Mouse (Mus musculus) heart, embryonic 11.5 days (tissue): ENCODE data around the gene Pdzd2. TPM values are rescaled to one million over a fixed set of nuclear protein-coding genes. Genes with fewer than 3 reads are reported as not detected.

Experiments used
- ATAC-seq: fragments of 200-750 bp; cut with Nextera tagmentation; replicated peaks from 2 replicates; pipeline ENCODE4 v1.8.0; 2017; ENCODE audit warnings: moderate library complexity; ENCODE audit not compliant: insufficient number of reproducible peaks, low FRiP score, low TSS enrichment
- H3K27ac ChIP-seq: fragments of 300-500 bp; sonication (generic); 2 replicates; pipeline ENCODE4 v1.5.1; 2014; ENCODE audit warnings: mild to moderate bottlenecking, low read depth, low read length
- H3K27me3 ChIP-seq: fragments of 300-500 bp; sonication (generic); 2 replicates; pipeline ENCODE4 v1.6.1; 2014; ENCODE audit warnings: mild to moderate bottlenecking, low read length, mixed read lengths; ENCODE audit not compliant: control insufficient read depth, insufficient read depth
- H3K36me3 ChIP-seq: fragments of 300-500 bp; sonication (generic); 2 replicates; pipeline ENCODE4 v1.6.1; 2014; ENCODE audit warnings: mild to moderate bottlenecking, low read length, moderate library complexity, mixed read lengths; ENCODE audit not compliant: control insufficient read depth, insufficient read depth
- H3K4me1 ChIP-seq: fragments of 300-500 bp; sonication (generic); 2 replicates; pipeline ENCODE4 v1.6.1; 2014; ENCODE audit warnings: low read length; ENCODE audit not compliant: control insufficient read depth, insufficient read depth
- H3K4me2 ChIP-seq: fragments of 300-500 bp; sonication (generic); 2 replicates; pipeline ENCODE4 v1.6.1; 2014; ENCODE audit warnings: mild to moderate bottlenecking, moderate library complexity
- H3K4me3 ChIP-seq: fragments of 300-500 bp; sonication (generic); 2 replicates; pipeline ENCODE4 v1.5.1; 2014; ENCODE audit warnings: low read depth, low read length
- H3K9ac ChIP-seq: fragments of 300-500 bp; sonication (generic); 2 replicates; pipeline ENCODE4 v1.6.1; 2014; ENCODE audit warnings: mild to moderate bottlenecking, low read depth, low read length, moderate library complexity
- H3K9me3 ChIP-seq: fragments of 300-500 bp; sonication (generic); replicated peaks from 2 replicates; pipeline ENCODE4 v1.6.1; 2016; ENCODE audit warnings: low read length; ENCODE audit not compliant: control insufficient read depth
- WGBS: fragments of 180-500 bp; shearing (Covaris S2); extraction: QIAGEN DNeasy Blood & Tissue Kit; methylation state at CpG from one replicate; pipeline ENCODE4 v1.1.7; 2014; ENCODE audit not compliant: insufficient replicate concordance; 5-methylcytosine and 5-hydroxymethylcytosine counted together
- polyA plus RNA-seq: library from polyadenylated mRNA; unstranded; fragments of >200 nt; fragmentation: Nextera tagmentation; extraction: Ambion mirVana; gene quantifications from 2 replicates; pipeline ENCODE4 v1.2.1, GENCODE M21; 2014

Pdzd2 gene
- polyA plus RNA-seq, 1 experiment from 2014 or later, result 12.5 TPM

- H3K4me3 ChIP-seq, result no peak overlapping the region
- no peaks in the 10 kb centered on the region for H3K4me1 ChIP-seq
- H3K27ac ChIP-seq, result no peak overlapping the region
- H3K27me3 ChIP-seq, result no peaks in the 10 kb centered on the region
- no peak for ATAC-seq
- no peaks in the 10 kb centered on the region for H3K9me3 ChIP-seq
- H3K4me2 ChIP-seq, result no peak overlapping the region
- peaks cover 6% of the 10 kb centered on the region; the same call in 1 of the 2 replicates for H3K36me3 ChIP-seq
- H3K9ac ChIP-seq, result no peak overlapping the region
These were observed 382.3 kb downstream of the Pdzd2 start for GRCm38 (mm10) chr15:12357459-12357858.

- Histone ChIP-seq H3K4me3 (no peak overlapping the region), H3K4me1 (no peaks in the 10 kb centered on the region), H3K27me3 (no peaks in the 10 kb centered on the region), H3K9ac (no peak overlapping the region), H3K4me2 (no peak overlapping the region), H3K9me3 (no peaks in the 10 kb centered on the region), H3K36me3 (peaks cover 8% of the 10 kb centered on the region), H3K27ac (no peak overlapping the region)
- ATAC-seq, result no peak
- 80% methylated on average over 7 of the region's 7 CpGs for WGBS
These were observed 383.8 kb downstream of the Pdzd2 start for GRCm38 (mm10) chr15:12355907-12356306.

- Histone ChIP-seq H3K9ac (no peak overlapping the region), H3K4me3 (no peak overlapping the region), H3K4me1 (no peaks in the 10 kb centered on the region), H3K4me2 (no peak overlapping the region), H3K27me3 (no peaks in the 10 kb centered on the region), H3K9me3 (no peaks in the 10 kb centered on the region), H3K27ac (no peak overlapping the region), H3K36me3 (peaks cover 8% of the 10 kb centered on the region)
- no peak for ATAC-seq
- WGBS, result 91% methylated on average over 6 of the region's 6 CpGs
These were observed 384.5 kb downstream of the Pdzd2 start for GRCm38 (mm10) chr15:12355261-12355660.

GRCm38 (mm10) chr15:12354281-12354810 is 385.4 kb downstream of the Pdzd2 start:
- Histone ChIP-seq H3K4me2 (no peak overlapping the region), H3K27ac (no peak overlapping the region), H3K9ac (no peak overlapping the region), H3K27me3 (no peaks in the 10 kb centered on the region), H3K4me1 (no peaks in the 10 kb centered on the region), H3K9me3 (no peaks in the 10 kb centered on the region), H3K36me3 (peaks cover 8% of the 10 kb centered on the region), H3K4me3 (no peak overlapping the region)
- WGBS, result 96% methylated on average over 2 of the region's 2 CpGs
- no peak for ATAC-seq

- peaks cover 8% of the 10 kb centered on the region for H3K36me3 ChIP-seq
- no peak overlapping the region for H3K9ac ChIP-seq
- no peak overlapping the region for H3K27ac ChIP-seq
- no peaks in the 10 kb centered on the region for H3K27me3 ChIP-seq
- H3K4me1 ChIP-seq, result no peaks in the 10 kb centered on the region
- H3K9me3 ChIP-seq, result no peaks in the 10 kb centered on the region
- 94% methylated on average over 7 of the region's 7 CpGs for WGBS
- H3K4me3 ChIP-seq, result no peak overlapping the region
- ATAC-seq, result no peak
- no peak overlapping the region for H3K4me2 ChIP-seq
These were observed 388.3 kb downstream of the Pdzd2 start for GRCm38 (mm10) chr15:12351470-12351869.

GRCm38 (mm10) chr15:12349840-12350239 is 389.9 kb downstream of the Pdzd2 start:
- Histone ChIP-seq H3K9me3 (no peaks in the 10 kb centered on the region), H3K9ac (no peak overlapping the region), H3K27ac (no peak overlapping the region), H3K4me3 (no peak overlapping the region), H3K4me2 (no peak overlapping the region), H3K27me3 (no peaks in the 10 kb centered on the region), H3K36me3 (peaks cover 8% of the 10 kb centered on the region), H3K4me1 (no peaks in the 10 kb centered on the region)
- 89% methylated on average over 5 of the region's 5 CpGs for WGBS
- ATAC-seq, result no peak

- H3K36me3 ChIP-seq, result peaks cover 8% of the 10 kb centered on the region
- no peak overlapping the region for H3K4me3 ChIP-seq
- 67% methylated on average over 3 of the region's 3 CpGs for WGBS
These were observed 390.8 kb downstream of the Pdzd2 start for GRCm38 (mm10) chr15:12348950-12349349.

GRCm38 (mm10) chr15:12346916-12347315 is 392.8 kb downstream of the Pdzd2 start:
- Histone ChIP-seq H3K4me1 (no peaks in the 10 kb centered on the region), H3K36me3 (no peaks in the 10 kb centered on the region; the same call in 1 of the 2 replicates), H3K4me3 (no peak overlapping the region), H3K9me3 (no peaks in the 10 kb centered on the region), H3K27ac (no peak overlapping the region), H3K4me2 (no peak overlapping the region), H3K27me3 (no peaks in the 10 kb centered on the region), H3K9ac (no peak overlapping the region)
- no peak for ATAC-seq
- 90% methylated on average over 3 of the region's 3 CpGs for WGBS

More at GRCm38 (mm10) chr15:12348950-12349349, 390.8 kb downstream of the Pdzd2 start:
- Histone ChIP-seq H3K9me3 (no peaks in the 10 kb centered on the region), H3K27ac (no peak overlapping the region), H3K27me3 (no peaks in the 10 kb centered on the region), H3K4me2 (no peak overlapping the region), H3K9ac (no peak overlapping the region), H3K4me1 (no peaks in the 10 kb centered on the region)
- ATAC-seq, result no peak

GRCm38 (mm10) chr15:12341401-12341758 is 398.3 kb downstream of the Pdzd2 start:
- peak overlapping the region; percentile 18; the same call in 1 of the 2 replicates for H3K27ac ChIP-seq

More at GRCm38 (mm10) chr15:12341401-12341758, 398.3 kb downstream of the Pdzd2 start:
- no peak overlapping the region for H3K4me2 ChIP-seq
- H3K4me1 ChIP-seq, result peaks cover 5% of the 10 kb centered on the region; the same call in 1 of the 2 replicates
- no peaks in the 10 kb centered on the region for H3K27me3 ChIP-seq
- H3K36me3 ChIP-seq, result no peaks in the 10 kb centered on the region; the same call in 1 of the 2 replicates
- no peak overlapping the region for H3K4me3 ChIP-seq
- H3K9ac ChIP-seq, result no peak overlapping the region
- H3K9me3 ChIP-seq, result no peaks in the 10 kb centered on the region
- WGBS, result 46% methylated on average over 4 of the region's 4 CpGs
- no peak for ATAC-seq
